Mouse (Mus musculus) myocyte (in vitro differentiated cells): ENCODE data around the gene Slc2a5.

Source experiments
- CEBPB ChIP-seq: IDR thresholded peaks from 2 replicates; pipeline ENCODE4 v1.6.1; 2011; ENCODE audit warnings: mild to moderate bottlenecking, moderate library complexity; ENCODE audit not compliant: poor library complexity, insufficient read depth, severe bottlenecking
- E2F4 ChIP-seq: IDR thresholded peaks from one replicate; pipeline ENCODE4 v1.6.1; 2011; ENCODE audit warnings: mild to moderate bottlenecking, control low read depth, moderate library complexity; ENCODE audit not compliant: insufficient read depth
- POLR2A ChIP-seq: IDR thresholded peaks from one replicate; pipeline ENCODE4 v1.6.1; 2011; ENCODE audit warnings: low read depth, mild to moderate bottlenecking, control low read depth, moderate library complexity; ENCODE audit not compliant: insufficient read length
- POLR2AphosphoS2 ChIP-seq: IDR thresholded peaks from one replicate; pipeline ENCODE4 v1.6.1; 2011; ENCODE audit warnings: low read depth, control low read depth; ENCODE audit not compliant: insufficient read length
- SRF ChIP-seq: IDR thresholded peaks from one replicate; pipeline ENCODE4 v1.6.1; 2011; ENCODE audit warnings: low read depth; ENCODE audit not compliant: control insufficient read depth, insufficient read length
- USF1 ChIP-seq: IDR thresholded peaks from one replicate; pipeline ENCODE4 v1.6.1; 2011; ENCODE audit warnings: low read depth, mild to moderate bottlenecking, control low read depth, moderate library complexity

- TF ChIP-seq USF1 (no peak), SRF (no peak), CEBPB (no peak), POLR2A (no peak), E2F4 (no peak), POLR2AphosphoS2 (no peak)
Observed at GRCm38 (mm10) chr4:150192199-150192598, 73.1 kb downstream of the Slc2a5 start.
